Mouse (Mus musculus): ENCODE data around the gene Urb2. TPM values are rescaled to one million over a fixed set of nuclear protein-coding genes. Genes with fewer than 3 reads are reported as not detected.

The Urb2 gene
- polyA plus RNA-seq (2015; fragmentation: Nextera tagmentation; extraction: Ambion mirVana) = 4.3 and 4.6 TPM in 2 replicates

GRCm38 (mm10) chr8:124021237-124022227, at the start of gene Urb2, which contains the start of gene Taf5l:
Urb2 (plus strand) TSS chr8:124021508.
Taf5l (minus strand) TSS chr8:124021397.
- peak within 1 kb of the TSS; percentile 78 for H3K9ac ChIP-seq (replicated peaks; ENCODE audit: low read depth, low read length)
- peak within 1 kb of the TSS; percentile 61 for H3K4me2 ChIP-seq (ENCODE audit: low read length)
- under 1% methylated on average over 65 of the region's 74 CpGs for WGBS
- no peaks in the 10 kb centered on the region for H3K27me3 ChIP-seq (replicated peaks; ENCODE audit: control insufficient read depth, insufficient read depth, low read length)
- H3K27ac ChIP-seq (ENCODE audit: low read length) = peak within 1 kb of the TSS; percentile 91
- peak; percentile 95 for ATAC-seq
- peaks cover 24% of the 10 kb centered on the region for H3K4me1 ChIP-seq (replicated peaks; ENCODE audit: control insufficient read depth, insufficient read depth, low read length)
- peaks cover 2% of the 10 kb centered on the region for H3K36me3 ChIP-seq (ENCODE audit: control insufficient read depth, insufficient read depth)
- no peaks in the 10 kb centered on the region for H3K9me3 ChIP-seq (ENCODE audit: control insufficient read depth, low read length)
- H3K4me3 ChIP-seq (replicated peaks; ENCODE audit: low read length) = peak within 1 kb of the TSS; percentile 59

GRCm38 (mm10) chr8:123973495-123973894, 47.8 kb upstream of the Urb2 start:
- no peak overlapping the region for H3K4me3 ChIP-seq (replicated peaks; ENCODE audit: low read length)
- no peak for ATAC-seq

GRCm38 (mm10) chr8:123977499-123977898, 43.8 kb upstream of the Urb2 start:
- peaks cover 14% of the 10 kb centered on the region for H3K4me1 ChIP-seq (replicated peaks; ENCODE audit: control insufficient read depth, insufficient read depth, low read length)
- H3K27me3 ChIP-seq (replicated peaks; ENCODE audit: control insufficient read depth, insufficient read depth, low read length) = no peaks in the 10 kb centered on the region
- WGBS = 84% methylated on average over 4 of the region's 4 CpGs
- H3K9ac ChIP-seq (replicated peaks; ENCODE audit: low read depth, low read length) = no peak overlapping the region
- no peaks in the 10 kb centered on the region for H3K36me3 ChIP-seq (ENCODE audit: control insufficient read depth, insufficient read depth)
- no peak overlapping the region for H3K4me3 ChIP-seq (replicated peaks; ENCODE audit: low read length)
- no peak overlapping the region for H3K4me2 ChIP-seq (ENCODE audit: low read length)
- ATAC-seq = no peak
- no peaks in the 10 kb centered on the region for H3K9me3 ChIP-seq (ENCODE audit: control insufficient read depth, low read length)
- no peak overlapping the region for H3K27ac ChIP-seq (ENCODE audit: low read length)

More at GRCm38 (mm10) chr8:123973495-123973894, 47.8 kb upstream of the Urb2 start:
- no peaks in the 10 kb centered on the region for H3K4me1 ChIP-seq (replicated peaks; ENCODE audit: control insufficient read depth, insufficient read depth, low read length)
- 96% methylated on average over 1 of the region's 1 CpGs for WGBS
- H3K9me3 ChIP-seq (ENCODE audit: control insufficient read depth, low read length) = no peaks in the 10 kb centered on the region
- no peak overlapping the region for H3K9ac ChIP-seq (replicated peaks; ENCODE audit: low read depth, low read length)
- no peaks in the 10 kb centered on the region for H3K36me3 ChIP-seq (ENCODE audit: control insufficient read depth, insufficient read depth)
- no peaks in the 10 kb centered on the region for H3K27me3 ChIP-seq (replicated peaks; ENCODE audit: control insufficient read depth, insufficient read depth, low read length)
- no peak overlapping the region for H3K4me2 ChIP-seq (ENCODE audit: low read length)
- H3K27ac ChIP-seq (ENCODE audit: low read length) = no peak overlapping the region

- no peak overlapping the region for H3K9ac ChIP-seq (replicated peaks; ENCODE audit: low read depth, low read length)
- H3K36me3 ChIP-seq (ENCODE audit: control insufficient read depth, insufficient read depth) = no peaks in the 10 kb centered on the region
- H3K27me3 ChIP-seq (replicated peaks; ENCODE audit: control insufficient read depth, insufficient read depth, low read length) = no peaks in the 10 kb centered on the region
- no peak overlapping the region for H3K27ac ChIP-seq (ENCODE audit: low read length)
- H3K4me1 ChIP-seq (replicated peaks; ENCODE audit: control insufficient read depth, insufficient read depth, low read length) = peaks cover 18% of the 10 kb centered on the region
- H3K4me2 ChIP-seq (ENCODE audit: low read length) = no peak overlapping the region
- no peaks in the 10 kb centered on the region for H3K9me3 ChIP-seq (ENCODE audit: control insufficient read depth, low read length)
- H3K4me3 ChIP-seq (replicated peaks; ENCODE audit: low read length) = no peak overlapping the region
- ATAC-seq = no peak
- WGBS = 64% methylated on average over 14 of the region's 14 CpGs
Observed at GRCm38 (mm10) chr8:123978166-123978838, 43.0 kb upstream of the Urb2 start.

GRCm38 (mm10) chr8:123978926-123979325, 42.4 kb upstream of the Urb2 start:
- Histone ChIP-seq H3K4me1 (replicated peaks; ENCODE audit: control insufficient read depth, insufficient read depth, low read length) (peaks cover 19% of the 10 kb centered on the region), H3K9ac (replicated peaks; ENCODE audit: low read depth, low read length) (no peak overlapping the region), H3K9me3 (ENCODE audit: control insufficient read depth, low read length) (no peaks in the 10 kb centered on the region), H3K4me3 (replicated peaks; ENCODE audit: low read length) (no peak overlapping the region), H3K27me3 (replicated peaks; ENCODE audit: control insufficient read depth, insufficient read depth, low read length) (no peaks in the 10 kb centered on the region), H3K27ac (ENCODE audit: low read length) (no peak overlapping the region), H3K4me2 (ENCODE audit: low read length) (no peak overlapping the region), H3K36me3 (ENCODE audit: control insufficient read depth, insufficient read depth) (no peaks in the 10 kb centered on the region)
- WGBS = 80% methylated on average over 8 of the region's 8 CpGs
- ATAC-seq = no peak

- Histone ChIP-seq H3K4me2 (ENCODE audit: low read length) (no peak overlapping the region), H3K36me3 (ENCODE audit: control insufficient read depth, insufficient read depth) (no peaks in the 10 kb centered on the region), H3K4me1 (replicated peaks; ENCODE audit: control insufficient read depth, insufficient read depth, low read length) (peaks cover 19% of the 10 kb centered on the region), H3K9ac (replicated peaks; ENCODE audit: low read depth, low read length) (no peak overlapping the region), H3K27me3 (replicated peaks; ENCODE audit: control insufficient read depth, insufficient read depth, low read length) (no peaks in the 10 kb centered on the region), H3K27ac (ENCODE audit: low read length) (no peak overlapping the region), H3K9me3 (ENCODE audit: control insufficient read depth, low read length) (no peaks in the 10 kb centered on the region), H3K4me3 (replicated peaks; ENCODE audit: low read length) (no peak overlapping the region)
- no peak for ATAC-seq
- WGBS = 76% methylated on average over 4 of the region's 4 CpGs
Observed at GRCm38 (mm10) chr8:123980239-123980638, 41.1 kb upstream of the Urb2 start.

- Histone ChIP-seq H3K4me1 (replicated peaks; ENCODE audit: control insufficient read depth, insufficient read depth, low read length) (peaks cover 19% of the 10 kb centered on the region), H3K4me2 (ENCODE audit: low read length) (peak overlapping the region; percentile 92), H3K4me3 (replicated peaks; ENCODE audit: low read length) (peak overlapping the region; percentile 20), H3K9me3 (ENCODE audit: control insufficient read depth, low read length) (no peaks in the 10 kb centered on the region), H3K9ac (replicated peaks; ENCODE audit: low read depth, low read length) (0 out of 2 replicates have a peak overlapping the region, but pooled peaks have one; percentile 22), H3K36me3 (ENCODE audit: control insufficient read depth, insufficient read depth) (no peaks in the 10 kb centered on the region), H3K27me3 (replicated peaks; ENCODE audit: control insufficient read depth, insufficient read depth, low read length) (no peaks in the 10 kb centered on the region), H3K27ac (ENCODE audit: low read length) (no peak overlapping the region)
- no peak for ATAC-seq
- 30% methylated on average over 4 of the region's 4 CpGs for WGBS
Observed at GRCm38 (mm10) chr8:123981674-123982073, 39.6 kb upstream of the Urb2 start.

- Histone ChIP-seq H3K27me3 (replicated peaks; ENCODE audit: control insufficient read depth, insufficient read depth, low read length) (no peaks in the 10 kb centered on the region), H3K9me3 (ENCODE audit: control insufficient read depth, low read length) (no peaks in the 10 kb centered on the region), H3K36me3 (ENCODE audit: control insufficient read depth, insufficient read depth) (no peaks in the 10 kb centered on the region), H3K4me2 (ENCODE audit: low read length) (peak overlapping the region; percentile 92), H3K4me1 (replicated peaks; ENCODE audit: control insufficient read depth, insufficient read depth, low read length) (peaks cover 19% of the 10 kb centered on the region), H3K4me3 (replicated peaks; ENCODE audit: low read length) (peak overlapping the region; percentile 80), H3K9ac (replicated peaks; ENCODE audit: low read depth, low read length) (peak overlapping the region; percentile 84), H3K27ac (ENCODE audit: low read length) (no peak overlapping the region; the same call in 1 of the 2 replicates)
- ATAC-seq = peak; percentile 58
- WGBS = under 1% methylated on average over 48 of the region's 48 CpGs
Observed at GRCm38 (mm10) chr8:123982291-123982793, 39.0 kb upstream of the Urb2 start.
